Mouse (Mus musculus): ENCODE measurements around the gene Ttc6. TPM values are rescaled to one million over a fixed set of nuclear protein-coding genes. Genes with fewer than 3 reads are reported as not detected.

Gene Ttc6
- polyA plus RNA-seq, 3 experiments from 2014 or later: not detected

- ATAC-seq: no peak
Measured at GRCm38 (mm10) chr12:57662986-57663674, 99.2 kb downstream of the Ttc6 start.

DNA sequence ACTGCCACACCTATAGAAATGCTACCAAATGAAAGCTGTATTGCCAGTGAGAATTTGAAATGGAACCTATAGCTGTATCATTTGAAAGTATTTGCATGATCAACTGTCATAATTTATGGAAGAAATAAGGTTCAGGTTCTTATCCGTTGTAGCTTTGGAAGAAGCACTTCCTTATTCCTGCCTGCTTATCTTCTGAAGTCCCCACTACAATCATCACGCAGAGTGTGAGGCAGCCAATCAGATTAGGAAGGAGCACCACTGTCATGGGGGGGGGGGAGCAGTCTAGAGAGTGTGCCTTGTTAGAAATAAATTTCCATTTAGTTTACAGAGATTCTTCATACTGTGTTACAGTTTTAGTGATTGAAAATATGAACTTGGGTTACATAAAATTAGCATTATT, 108.5 kb downstream of the Ttc6 start:
- ATAC-seq: no peak

DNA sequence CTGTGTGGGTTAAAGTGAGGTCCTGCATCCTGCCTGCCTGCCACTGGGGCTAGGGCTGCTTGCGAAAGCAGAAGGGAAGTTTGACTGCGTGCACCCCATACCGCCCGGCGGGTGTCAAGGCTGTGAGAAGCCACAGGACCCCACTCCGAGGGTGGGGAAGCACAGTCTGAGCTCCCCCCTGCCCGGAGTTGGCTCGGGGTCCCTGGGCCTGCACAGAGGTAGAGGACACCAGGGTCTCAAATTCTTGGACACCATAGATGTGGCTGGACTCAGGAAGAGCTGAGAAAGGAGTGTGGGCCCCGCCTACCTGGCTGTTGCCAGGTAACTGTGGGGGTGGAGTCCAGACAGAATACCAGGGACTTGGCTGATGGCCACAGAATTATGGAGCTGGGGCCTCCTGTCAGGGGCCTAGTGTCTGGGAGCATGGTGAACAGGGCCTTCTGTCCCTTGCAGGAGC, 121.1 kb downstream of the Ttc6 start:
- no peak for ATAC-seq

DNA sequence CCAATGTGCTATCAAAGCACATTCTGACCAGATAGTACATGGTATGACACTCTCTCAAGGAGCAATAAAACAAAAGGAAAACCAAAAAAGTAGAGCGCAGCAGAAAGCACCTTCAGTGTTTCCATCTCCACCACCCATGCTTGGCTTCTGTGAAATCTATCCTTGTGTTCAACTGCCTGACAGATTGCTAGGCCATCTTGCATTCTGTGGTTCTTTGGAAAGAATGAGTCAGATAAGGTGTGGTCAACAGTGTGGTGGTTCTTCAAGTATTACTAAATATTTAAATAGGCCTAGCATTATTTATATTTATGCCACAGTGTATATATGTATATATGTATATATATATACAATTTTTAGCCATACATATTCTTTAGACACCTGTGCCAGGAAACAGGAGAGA, 146.1 kb downstream of the Ttc6 start:
- ATAC-seq: no peak

- ATAC-seq: no peak
Measured at GRCm38 (mm10) chr12:57764720-57765119, 200.8 kb downstream of the Ttc6 start.

- no peak for ATAC-seq
Measured at GRCm38 (mm10) chr12:57776290-57776997, 212.5 kb downstream of the Ttc6 start.

DNA sequence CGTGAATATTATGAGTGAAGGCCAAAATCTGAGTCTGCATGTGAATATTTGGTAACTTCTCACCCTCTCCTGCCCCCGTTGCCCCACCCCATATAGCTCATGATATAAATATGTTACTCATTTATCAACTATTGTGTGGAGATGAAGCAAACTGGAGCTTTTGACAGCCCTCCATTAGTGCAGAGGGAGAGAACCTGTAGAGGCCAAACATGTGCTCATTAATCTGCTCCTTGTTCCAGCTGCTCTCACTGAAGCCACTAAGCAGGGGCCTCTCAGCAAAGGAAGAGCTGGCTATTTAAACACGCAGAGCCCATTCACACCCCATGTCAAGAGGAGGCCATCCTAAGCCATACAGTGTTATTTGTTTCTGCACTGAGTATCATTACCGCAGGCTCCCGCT, 218.0 kb downstream of the Ttc6 start:
- no peak for ATAC-seq

- no peak for ATAC-seq
Measured at GRCm38 (mm10) chr12:57787471-57787870, 223.6 kb downstream of the Ttc6 start.

Other genes with a start within 250 kb of the Ttc6 start
- gene Foxa1, start 17.2 kb upstream of the Ttc6 start, polyA plus RNA-seq (2017; shearing (Covaris generic)): not detected

Data from inflammation-experienced regulatory T-cells, adult 6 months (primary cell).